Mouse (Mus musculus) myocyte (in vitro differentiated cells): ENCODE data around the gene Clic1. TPM values are rescaled to one million over a fixed set of nuclear protein-coding genes. Genes with fewer than 3 reads are reported as not detected.

Experiments
- H3K27me3 ChIP-seq: one replicate; pipeline ENCODE4 v1.6.1; 2011; ENCODE audit not compliant: control insufficient read depth, insufficient read depth, insufficient read length
- H3K36me3 ChIP-seq: one replicate; pipeline ENCODE4 v1.6.1; 2011; ENCODE audit not compliant: control insufficient read depth, insufficient read depth
- H3K4me2 ChIP-seq: one replicate; pipeline ENCODE4 v1.6.1; 2011; ENCODE audit warnings: low read depth, control low read depth
- H3K4me3 ChIP-seq: one replicate; pipeline ENCODE4 v1.5.1; 2011; ENCODE audit warnings: mild to moderate bottlenecking, control low read depth, moderate library complexity
- H3K79me2 ChIP-seq: one replicate; pipeline ENCODE4 v1.6.1; 2011; ENCODE audit not compliant: control insufficient read depth, insufficient read depth
- H3ac ChIP-seq: one replicate; pipeline ENCODE4 v1.6.1; 2011; ENCODE audit not compliant: control insufficient read depth, insufficient read length
- CEBPB ChIP-seq: IDR thresholded peaks from 2 replicates; pipeline ENCODE4 v1.6.1; 2011; ENCODE audit warnings: mild to moderate bottlenecking, moderate library complexity; ENCODE audit not compliant: poor library complexity, insufficient read depth, severe bottlenecking
- E2F4 ChIP-seq: IDR thresholded peaks from one replicate; pipeline ENCODE4 v1.6.1; 2011; ENCODE audit warnings: mild to moderate bottlenecking, control low read depth, moderate library complexity; ENCODE audit not compliant: insufficient read depth
- MAX ChIP-seq: IDR thresholded peaks from one replicate; pipeline ENCODE4 v1.6.1; 2011; ENCODE audit warnings: low read depth, mild to moderate bottlenecking, control low read depth
- MYOD1 ChIP-seq, 3 experiments: IDR thresholded peaks; one replicate each; pipeline ENCODE4 v1.6.1; 2011; ENCODE audit warnings: control low read depth in 2 of 3, low read depth in 2 of 3, mild to moderate bottlenecking in 2 of 3, moderate library complexity in 1 of 3; ENCODE audit not compliant: insufficient read length in 2 of 3, control insufficient read depth in 1 of 3
- MYOG ChIP-seq, 3 experiments: IDR thresholded peaks; one replicate each; pipeline ENCODE4 v1.6.1; 2011; ENCODE audit warnings: control low read depth in 2 of 3, low read depth in 2 of 3, mild to moderate bottlenecking in 2 of 3; ENCODE audit not compliant: insufficient read length in 2 of 3, control insufficient read depth in 1 of 3, insufficient read depth in 1 of 3
- POLR2A ChIP-seq: IDR thresholded peaks from one replicate; pipeline ENCODE4 v1.6.1; 2011; ENCODE audit warnings: low read depth, mild to moderate bottlenecking, control low read depth, moderate library complexity; ENCODE audit not compliant: insufficient read length
- POLR2AphosphoS2 ChIP-seq: IDR thresholded peaks from one replicate; pipeline ENCODE4 v1.6.1; 2011; ENCODE audit warnings: low read depth, control low read depth; ENCODE audit not compliant: insufficient read length
- REST ChIP-seq: IDR thresholded peaks from one replicate; pipeline ENCODE4 v1.6.1; 2011; ENCODE audit warnings: mild to moderate bottlenecking, control low read depth, moderate library complexity; ENCODE audit not compliant: insufficient read depth, insufficient read length
- SRF ChIP-seq: IDR thresholded peaks from one replicate; pipeline ENCODE4 v1.6.1; 2011; ENCODE audit warnings: low read depth; ENCODE audit not compliant: control insufficient read depth, insufficient read length
- TCF12 ChIP-seq: IDR thresholded peaks from one replicate; pipeline ENCODE4 v1.6.1; 2011; ENCODE audit warnings: mild to moderate bottlenecking, control low read depth; ENCODE audit not compliant: poor library complexity, insufficient read depth, severe bottlenecking
- TCF3 ChIP-seq: IDR thresholded peaks from one replicate; pipeline ENCODE4 v1.6.1; 2011; ENCODE audit warnings: low read depth, control low read depth; ENCODE audit not compliant: insufficient read length
- USF1 ChIP-seq: IDR thresholded peaks from one replicate; pipeline ENCODE4 v1.6.1; 2011; ENCODE audit warnings: low read depth, mild to moderate bottlenecking, control low read depth, moderate library complexity
- polyA plus RNA-seq: library from polyadenylated mRNA; unstranded; fragments of >200 nt; fragmentation: generic; extraction: Trizol; gene quantifications from one replicate; pipeline ENCODE4 v1.2.1, GENCODE M21; 2012; ENCODE audit warnings: missing spikeins

Clic1 gene
- polyA plus RNA-seq, 1 experiment = 412 TPM

DNA sequence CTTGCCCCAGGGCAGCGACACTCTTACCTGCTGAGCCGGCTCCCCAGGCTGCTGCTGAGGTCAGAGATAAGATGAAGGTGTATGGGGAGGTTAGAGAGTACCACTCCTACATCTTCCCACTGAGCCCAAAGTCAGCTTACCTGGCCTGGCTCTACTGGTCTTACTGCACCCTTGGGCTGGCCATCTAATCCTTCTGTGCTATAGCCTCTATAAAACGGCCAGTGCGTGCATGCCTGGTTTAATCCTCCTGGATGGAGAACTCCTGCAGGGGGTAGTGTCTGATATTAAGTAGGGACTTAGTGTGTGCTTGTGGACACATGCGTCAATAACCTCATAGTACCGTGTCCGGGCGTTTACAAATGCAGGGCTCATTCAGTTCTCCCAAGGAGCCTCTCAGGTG is 29.2 kb upstream of the Clic1 start:
- TF ChIP-seq USF1 = no peak
- TF ChIP-seq CEBPB = no peak
- no peak for TF ChIP-seq TCF12
- TF ChIP-seq REST = no peak
- TF ChIP-seq MYOD1 (IDR thresholded peaks at IDR 0.05; ENCODE audit: control insufficient read depth in 1 of 3, insufficient read length in 2 of 3, low read depth in 2 of 3) = no peak
- TF ChIP-seq POLR2AphosphoS2 = no peak
- Histone ChIP-seq H3K36me3 (no peaks in the 10 kb centered on the region), H3K4me2 (no peak overlapping the region), H3K4me3 (no peak overlapping the region), H3K27me3 (no peaks in the 10 kb centered on the region), H3ac (no peak overlapping the region), H3K79me2 (no peaks in the 10 kb centered on the region)

DNA sequence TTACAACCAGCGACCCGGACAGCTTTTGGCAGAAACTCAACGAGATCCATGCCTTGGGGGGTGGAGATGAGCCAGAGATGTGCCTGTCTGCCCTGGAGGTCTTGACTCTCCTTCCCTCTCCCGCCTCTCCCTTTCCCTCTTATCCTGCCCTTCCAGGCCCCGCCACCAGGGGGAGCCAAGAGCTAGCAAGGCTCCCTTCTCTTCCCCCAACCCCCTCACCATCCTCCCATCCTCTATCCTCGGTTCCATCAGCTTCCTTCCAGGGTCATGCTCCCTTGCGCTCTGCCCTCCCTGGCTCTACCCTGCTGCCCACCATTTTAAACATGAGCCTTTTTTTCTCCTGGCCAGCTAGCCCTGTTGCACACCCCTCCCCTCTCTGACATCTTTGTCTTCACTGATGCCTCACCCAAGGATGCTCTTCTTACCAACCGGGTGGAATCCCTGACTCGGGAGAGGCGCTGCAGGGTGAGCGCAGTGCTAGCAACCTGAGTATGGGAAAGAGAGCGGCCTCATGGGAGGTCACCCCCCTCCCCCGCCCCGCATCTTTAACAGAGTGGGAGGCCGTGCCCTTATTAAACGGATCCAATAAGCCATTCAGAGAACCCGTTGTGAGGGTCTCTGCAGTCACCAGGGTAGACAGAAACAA is 28.5 kb upstream of the Clic1 start:
- no peaks in the 10 kb centered on the region for H3K36me3 ChIP-seq
- H3K4me2 ChIP-seq = no peak overlapping the region
- H3K79me2 ChIP-seq = no peaks in the 10 kb centered on the region
- no peak overlapping the region for H3ac ChIP-seq
- no peaks in the 10 kb centered on the region for H3K27me3 ChIP-seq
- no peak for TF ChIP-seq TCF12
- no peak for TF ChIP-seq REST
- no peak for TF ChIP-seq MAX
- no peak for TF ChIP-seq MYOD1 (IDR thresholded peaks at IDR 0.05; ENCODE audit: control insufficient read depth in 1 of 3, insufficient read length in 2 of 3, low read depth in 2 of 3)
- no peak for TF ChIP-seq USF1
- TF ChIP-seq POLR2A = no peak
- TF ChIP-seq E2F4 = no peak
- TF ChIP-seq CEBPB = no peak
- no peak overlapping the region for H3K4me3 ChIP-seq

DNA sequence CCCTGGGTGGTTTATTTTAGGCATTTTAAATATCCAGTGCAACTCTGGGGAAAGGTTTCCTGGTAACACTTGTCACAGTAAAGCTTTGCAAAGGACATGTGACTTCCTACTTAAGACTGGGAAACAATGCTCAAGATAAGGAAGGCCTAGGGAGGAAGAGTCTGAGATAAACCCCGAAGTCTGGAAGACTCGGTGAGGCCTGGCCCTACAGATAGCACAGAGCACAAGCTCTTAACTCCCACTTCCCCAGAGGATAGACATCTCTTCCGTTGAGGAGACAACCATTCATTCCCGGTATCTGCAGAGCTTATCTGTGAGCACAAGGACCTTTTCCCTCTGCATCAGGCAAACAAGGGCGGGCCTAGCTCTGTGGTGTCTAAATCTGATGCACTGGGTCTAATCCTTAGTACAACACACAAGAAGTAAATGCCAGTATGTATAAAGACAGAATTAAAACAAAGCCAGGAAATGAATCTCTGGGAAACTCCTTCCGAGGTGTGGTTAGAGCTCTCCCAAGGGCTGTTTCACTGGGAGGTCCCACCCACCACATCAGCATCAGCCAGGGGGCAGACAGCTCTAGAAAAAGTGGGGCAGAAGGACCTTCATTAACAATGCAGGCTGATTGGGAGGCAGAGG is 27.8 kb upstream of the Clic1 start:
- Histone ChIP-seq H3K79me2 (no peaks in the 10 kb centered on the region), H3K4me2 (no peak overlapping the region)

DNA sequence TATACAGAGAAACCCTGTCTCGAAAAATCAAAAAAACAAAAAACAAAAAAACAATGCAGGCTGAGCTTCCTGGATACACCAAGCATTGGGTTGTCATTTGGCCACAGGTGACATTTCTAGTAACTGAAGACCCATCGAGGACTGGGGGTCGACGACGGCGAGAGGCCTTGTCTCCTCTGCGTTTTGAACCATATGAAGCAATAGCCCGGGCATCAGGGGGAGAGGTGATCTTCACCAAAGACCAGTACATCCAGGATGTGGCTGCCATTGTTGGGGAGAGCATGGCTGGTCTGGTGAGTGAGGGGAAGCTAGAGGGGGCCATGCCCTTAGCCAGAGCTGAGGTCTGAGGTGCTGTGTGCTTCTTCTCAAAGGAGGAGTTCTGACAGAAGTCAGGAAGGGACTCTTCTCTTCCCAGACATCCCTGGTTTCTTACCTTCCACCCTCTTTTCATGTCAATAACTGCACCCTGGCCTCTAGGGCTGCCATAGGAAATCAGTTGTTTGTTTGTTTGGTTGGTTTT is 27.2 kb upstream of the Clic1 start:
- Histone ChIP-seq H3K4me2 (no peak overlapping the region), H3K79me2 (no peaks in the 10 kb centered on the region), H3ac (no peak overlapping the region), H3K27me3 (no peaks in the 10 kb centered on the region), H3K4me3 (no peak overlapping the region), H3K36me3 (no peaks in the 10 kb centered on the region)
- no peak for TF ChIP-seq MAX
- no peak for TF ChIP-seq REST
- no peak for TF ChIP-seq E2F4
- no peak for TF ChIP-seq TCF3
- TF ChIP-seq POLR2A = no peak
- TF ChIP-seq MYOG (IDR thresholded peaks at IDR 0.05; ENCODE audit: control insufficient read depth in 1 of 3, insufficient read depth in 1 of 3, insufficient read length in 2 of 3, low read depth in 2 of 3) = no peak
- TF ChIP-seq MYOD1 (IDR thresholded peaks at IDR 0.05; ENCODE audit: control insufficient read depth in 1 of 3, insufficient read length in 2 of 3, low read depth in 2 of 3) = no peak
- no peak for TF ChIP-seq CEBPB
- TF ChIP-seq TCF12 = no peak
- no peak for TF ChIP-seq USF1
- TF ChIP-seq SRF = no peak
- no peak for TF ChIP-seq POLR2AphosphoS2

More for the DNA sequence above, 27.8 kb upstream of the Clic1 start:
- H3K27me3 ChIP-seq = no peaks in the 10 kb centered on the region
- H3ac ChIP-seq = no peak overlapping the region
- no peak for TF ChIP-seq E2F4
- no peak for TF ChIP-seq TCF12
- H3K4me3 ChIP-seq = no peak overlapping the region
- H3K36me3 ChIP-seq = no peaks in the 10 kb centered on the region

DNA sequence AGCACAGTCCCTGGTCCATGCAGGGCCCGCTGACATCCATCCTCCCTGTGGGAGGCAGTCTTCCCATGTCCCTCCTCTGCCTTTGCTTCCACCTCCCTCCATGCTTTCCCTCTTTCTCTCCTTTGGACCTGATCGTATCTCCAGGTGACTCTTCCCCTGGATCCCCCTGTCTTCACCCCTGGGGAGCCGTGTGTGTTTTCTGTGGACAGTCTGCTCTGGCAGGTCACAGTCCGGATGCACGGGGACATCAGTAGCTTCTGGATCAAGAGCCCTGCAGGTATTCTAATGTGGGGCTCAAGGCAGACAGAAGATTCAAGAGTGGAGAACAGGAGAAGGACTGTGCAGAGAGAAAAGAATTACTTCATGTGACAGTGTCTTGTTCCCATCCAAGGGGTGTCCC is 26.5 kb upstream of the Clic1 start:
- Histone ChIP-seq H3K27me3 (no peaks in the 10 kb centered on the region), H3K4me2 (no peak overlapping the region), H3K36me3 (no peaks in the 10 kb centered on the region), H3ac (no peak overlapping the region), H3K4me3 (no peak overlapping the region), H3K79me2 (no peaks in the 10 kb centered on the region)
- TF ChIP-seq POLR2A (no peak), SRF (no peak), MYOG (IDR thresholded peaks at IDR 0.05; ENCODE audit: control insufficient read depth in 1 of 3, insufficient read depth in 1 of 3, insufficient read length in 2 of 3, low read depth in 2 of 3) (no peak), MYOD1 (IDR thresholded peaks at IDR 0.05; ENCODE audit: control insufficient read depth in 1 of 3, insufficient read length in 2 of 3, low read depth in 2 of 3) (no peak), POLR2AphosphoS2 (no peak), MAX (no peak), USF1 (no peak), E2F4 (no peak), TCF12 (no peak), CEBPB (no peak), TCF3 (no peak)
